Mouse (Mus musculus) urinary bladder, postnatal 25 days (tissue): Measurements from ENCODE around the gene Vamp1.
A peak's percentile ranks its signal among the peaks of the same experiment; 100 is the strongest.

Experiments
- DNase-seq: peaks from one replicate; pipeline ENCODE4 v3.0.0; 2022; ENCODE audit warnings: low spot score

Vamp1 gene

DNA sequence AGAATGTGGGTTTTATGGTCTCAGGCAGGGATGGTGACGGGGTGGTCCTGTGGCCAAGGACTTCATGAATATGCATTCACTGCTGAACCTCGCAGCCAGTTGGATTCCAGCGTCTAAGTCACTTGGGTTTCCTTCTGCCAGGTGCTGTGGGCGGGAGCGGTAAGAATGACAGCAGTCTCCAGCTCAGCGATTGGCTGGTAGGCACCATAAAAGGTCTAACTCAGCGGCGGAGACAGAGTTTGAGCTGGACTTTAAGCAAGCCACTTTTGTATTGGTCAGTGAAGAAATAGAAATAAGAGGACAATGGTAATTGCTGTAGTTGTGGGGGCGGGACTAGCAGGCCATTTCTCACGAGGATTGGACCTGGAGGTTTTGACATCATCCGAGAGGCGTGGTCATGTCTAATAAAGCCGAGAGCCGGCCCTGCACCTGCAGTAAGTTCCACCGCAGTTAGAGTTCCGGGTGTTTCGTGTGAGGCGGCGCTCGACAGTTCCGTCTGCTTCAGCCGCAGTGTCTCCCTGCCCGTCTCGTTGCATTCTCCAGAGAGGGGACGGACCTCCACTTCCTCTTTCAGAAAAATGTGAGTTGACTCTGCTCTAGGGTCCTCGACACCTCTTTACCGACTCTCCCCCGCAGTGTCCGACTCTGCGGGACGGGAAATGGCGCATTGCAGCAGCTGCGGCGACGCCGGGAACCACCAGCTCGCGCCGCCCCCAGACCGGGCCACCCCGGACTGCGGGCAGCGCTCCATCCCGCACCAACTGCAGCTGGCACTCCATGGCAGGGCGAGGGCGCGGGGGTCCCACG, at the start of gene Vamp1:
Gene Vamp1 (plus strand): TSS at position 404 of the 807 bp plus-strand sequence.
- DNase-seq: peak; percentile 84

DNA sequence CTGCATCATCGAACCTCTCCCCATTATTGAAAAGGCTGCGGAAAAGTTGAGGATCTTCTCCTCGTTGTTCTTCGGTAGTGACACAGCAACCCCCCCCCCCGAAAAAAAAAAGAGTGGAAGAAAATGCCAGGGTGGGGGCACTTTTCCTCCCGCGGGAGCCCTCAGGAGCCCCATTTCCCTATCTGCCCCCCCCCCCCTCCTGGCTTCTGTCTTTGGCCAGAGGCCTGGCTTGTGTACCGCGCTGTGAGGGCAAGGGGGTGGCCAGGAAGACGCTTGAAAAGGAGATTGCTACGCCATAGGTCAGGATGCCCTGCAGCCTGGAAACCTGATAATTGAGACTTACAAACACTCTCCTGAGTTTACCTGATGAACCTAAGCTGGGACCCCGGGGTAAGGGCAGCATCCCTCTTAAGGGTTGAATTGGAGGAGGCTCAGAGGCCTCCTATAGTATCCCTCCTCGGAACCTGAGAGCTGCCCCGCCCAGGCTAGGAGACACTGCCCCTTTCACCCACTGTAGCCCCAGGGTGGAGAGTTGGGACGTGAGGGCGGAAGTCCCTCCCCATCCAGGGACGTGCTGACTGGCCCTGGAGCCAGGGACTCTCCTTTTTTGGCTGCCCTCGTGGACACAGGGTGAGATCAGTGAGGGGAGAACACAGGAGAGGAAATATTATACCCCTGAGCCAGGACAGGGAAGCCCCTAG, 49.1 kb upstream of the Vamp1 start, which contains the start of gene Gapdh:
Gene Gapdh (minus strand): TSS at position 417 of the 701 bp plus-strand sequence.
- DNase-seq: peak; percentile 72

DNA sequence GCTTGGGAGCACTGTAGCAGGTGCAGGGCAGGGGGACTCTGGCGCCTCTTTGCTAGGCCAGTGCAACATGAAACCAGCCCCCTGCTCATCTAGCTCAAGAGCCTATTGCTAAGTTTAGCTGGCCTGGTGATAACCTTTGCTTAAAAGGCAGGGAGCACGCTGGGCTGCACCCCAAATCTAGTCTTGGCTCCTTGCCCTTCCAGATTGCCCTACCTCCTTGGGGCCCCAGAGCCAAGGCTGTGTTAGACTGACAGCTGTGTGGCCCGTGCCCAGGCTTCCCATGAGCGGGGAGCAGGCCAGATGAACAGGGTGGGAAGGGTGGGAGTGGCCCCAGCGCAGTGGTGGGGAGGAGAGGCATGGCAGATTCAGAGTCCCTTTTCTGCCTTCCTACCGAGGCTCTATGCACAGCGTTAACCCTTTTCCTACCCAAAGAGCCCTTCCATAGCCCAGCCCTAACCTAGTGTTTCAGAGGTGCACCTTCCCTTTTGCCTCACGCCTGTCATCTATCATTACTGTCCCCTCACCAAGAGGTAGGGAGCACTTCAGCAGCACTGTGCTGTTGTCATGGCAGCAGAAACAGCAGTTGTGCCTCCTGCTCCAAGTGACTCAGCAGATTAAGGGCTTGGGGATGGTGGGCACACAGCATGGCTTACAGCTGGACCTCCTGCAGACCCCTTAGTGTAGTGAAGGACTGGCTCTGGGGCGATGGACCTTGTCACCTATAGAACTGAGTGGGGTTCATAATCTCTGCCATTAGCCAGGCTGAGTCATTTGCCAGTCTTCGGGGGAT, 48.3 kb upstream of the Vamp1 start:
- peak; percentile 29 for DNase-seq

DNA sequence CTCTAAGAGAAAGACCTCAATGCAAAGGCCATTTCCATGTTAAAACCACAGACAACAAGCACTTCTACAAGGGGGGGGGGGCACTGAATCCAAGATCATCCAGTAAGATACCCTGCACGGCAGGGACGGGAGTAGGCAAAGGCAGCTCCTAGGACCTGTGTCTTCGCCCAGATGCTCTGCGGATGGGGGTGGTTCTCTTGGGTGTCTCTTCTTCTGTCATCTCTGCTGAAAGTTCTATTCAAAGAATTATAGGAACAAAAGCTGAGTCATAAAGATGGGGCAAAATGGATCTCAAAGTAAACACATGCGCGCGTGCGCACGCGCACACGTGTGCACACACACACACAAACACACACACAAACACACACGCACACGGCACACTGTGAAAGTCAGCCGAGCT, 47.3 kb upstream of the Vamp1 start:
- DNase-seq: no peak

DNA sequence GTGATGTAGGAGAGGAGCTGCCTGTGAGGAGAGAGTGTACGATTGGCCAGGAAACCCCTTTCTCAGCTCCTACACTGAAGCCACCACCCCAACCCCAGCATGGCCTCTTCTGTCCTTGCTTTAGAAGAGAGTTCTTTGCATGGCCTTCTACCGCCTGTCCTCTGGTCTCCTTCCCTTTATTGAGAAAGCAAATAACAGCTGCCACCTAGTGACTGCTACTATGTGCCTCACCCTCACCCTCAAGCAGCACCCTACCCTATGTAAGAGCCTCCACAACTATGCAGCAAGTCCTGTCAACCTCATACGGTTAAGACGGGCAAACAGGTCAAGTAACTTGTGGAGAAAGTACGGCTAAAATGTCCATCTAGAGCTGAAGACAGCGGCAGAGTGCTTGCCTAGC, 45.2 kb upstream of the Vamp1 start:
- no peak for DNase-seq

DNA sequence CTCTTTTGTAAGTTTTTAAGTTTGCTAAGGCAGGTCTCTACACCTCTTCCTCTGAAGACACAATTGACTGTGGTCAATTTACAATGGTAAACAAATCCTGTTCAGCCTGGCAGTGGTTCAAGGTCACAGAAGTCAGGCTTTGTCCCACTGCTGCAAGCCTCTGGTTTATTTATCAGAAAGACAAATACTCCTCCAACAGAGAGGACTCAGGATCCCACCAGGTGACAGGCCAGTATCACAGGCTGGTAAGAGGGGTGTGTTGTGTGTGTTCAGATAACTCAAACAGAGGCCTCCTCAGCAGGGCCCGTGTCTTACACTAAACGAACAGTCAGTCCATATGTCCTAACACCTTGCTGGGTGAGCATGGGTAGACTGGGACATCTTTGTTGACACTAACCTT, 42.9 kb upstream of the Vamp1 start:
- DNase-seq: no peak

DNA sequence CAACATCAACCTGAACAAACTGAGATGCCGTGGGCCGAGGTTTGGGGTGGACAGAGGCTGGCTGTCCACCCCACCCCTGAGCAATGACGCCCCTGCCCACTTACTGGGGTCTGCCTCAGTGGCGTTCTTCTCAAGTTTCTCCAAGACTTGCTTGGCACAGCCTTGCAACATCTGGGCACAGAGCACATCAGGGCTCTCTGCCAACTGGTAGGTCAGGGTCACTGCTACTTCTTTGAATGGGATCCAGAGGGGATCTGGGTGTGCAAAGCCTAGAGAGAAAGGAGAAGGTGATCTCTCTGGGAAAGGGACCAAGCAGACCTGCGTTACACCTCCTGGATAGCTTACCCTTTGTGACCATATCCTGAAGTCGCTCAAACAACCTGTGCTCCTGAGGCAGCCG, 42.1 kb upstream of the Vamp1 start:
- no peak for DNase-seq

DNA sequence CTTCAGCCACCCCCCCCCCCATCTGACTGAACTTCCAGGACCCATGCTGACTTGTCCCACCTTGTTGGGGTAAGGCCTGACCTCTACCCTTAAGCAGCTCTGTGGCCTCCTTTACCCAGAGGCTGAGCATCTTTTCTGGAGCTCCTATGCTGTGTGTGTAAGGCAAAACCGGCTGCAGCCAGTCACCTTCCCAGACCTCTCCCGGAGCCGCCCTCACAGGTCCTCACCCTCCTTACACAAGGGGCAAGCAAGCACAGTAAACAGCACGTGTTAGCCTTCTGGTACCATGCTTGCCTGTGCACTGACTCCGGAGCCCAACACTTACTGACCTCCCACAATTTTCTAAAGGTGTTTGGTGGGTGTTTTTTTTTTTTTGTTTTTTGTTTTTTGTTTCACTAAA, 39.9 kb upstream of the Vamp1 start:
- no peak for DNase-seq

DNA sequence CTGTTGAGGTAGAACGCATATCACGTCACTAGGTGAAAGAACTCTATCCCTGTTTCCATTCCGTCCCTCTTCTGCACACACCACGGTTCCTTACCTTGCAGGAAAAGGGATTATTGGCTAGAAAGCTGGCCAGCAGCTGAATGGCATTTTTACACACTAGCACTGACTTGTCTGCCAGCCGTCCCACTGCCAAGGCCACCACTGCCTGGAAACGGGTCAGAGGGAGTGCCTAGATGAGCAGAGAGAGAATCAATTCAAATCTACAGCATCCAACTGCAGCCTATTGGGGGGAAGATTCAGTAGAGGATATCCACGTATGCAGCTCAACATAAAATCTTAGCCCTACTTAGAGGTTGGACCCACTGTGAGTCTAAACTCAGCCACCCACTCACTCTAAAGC, 35.8 kb upstream of the Vamp1 start:
- DNase-seq: no peak

DNA sequence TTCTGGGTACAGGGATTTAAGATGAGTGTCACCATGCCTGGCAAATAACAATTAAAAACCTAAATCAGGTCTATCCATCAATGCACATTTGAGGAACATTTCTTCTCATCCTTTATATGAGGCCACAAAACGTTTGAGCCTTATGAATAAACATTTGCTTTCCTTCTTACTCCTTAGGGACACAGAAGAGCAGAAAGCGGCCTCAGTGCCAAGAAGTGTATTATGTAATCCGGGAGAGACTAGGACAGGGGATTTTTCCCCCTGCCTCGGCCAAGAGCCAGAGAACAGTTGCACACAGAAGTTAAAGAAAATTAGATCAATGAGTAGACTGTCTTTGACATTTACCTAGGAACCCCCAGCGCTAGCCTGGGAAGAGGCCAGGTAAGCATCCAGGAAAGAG, 33.2 kb upstream of the Vamp1 start:
- no peak for DNase-seq

DNA sequence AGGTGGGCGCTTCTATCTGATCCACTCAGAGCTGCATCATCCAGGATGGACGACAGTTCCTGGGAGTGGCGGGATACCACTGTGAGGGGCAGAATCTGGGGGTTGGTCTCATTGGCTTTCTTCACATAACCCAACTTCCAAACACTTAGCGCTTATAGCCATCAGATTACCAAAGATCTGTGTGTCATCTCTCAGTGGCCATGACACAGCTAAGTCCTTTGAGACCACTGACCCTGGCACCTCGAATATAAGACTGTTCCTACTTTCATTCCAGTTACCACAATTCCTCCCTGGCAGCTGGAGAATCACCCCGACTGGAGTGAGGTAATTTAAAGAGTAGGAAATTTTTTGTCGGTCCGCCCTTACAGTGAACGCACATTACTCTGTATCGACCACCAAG, 29.1 kb upstream of the Vamp1 start:
- DNase-seq: no peak

DNA sequence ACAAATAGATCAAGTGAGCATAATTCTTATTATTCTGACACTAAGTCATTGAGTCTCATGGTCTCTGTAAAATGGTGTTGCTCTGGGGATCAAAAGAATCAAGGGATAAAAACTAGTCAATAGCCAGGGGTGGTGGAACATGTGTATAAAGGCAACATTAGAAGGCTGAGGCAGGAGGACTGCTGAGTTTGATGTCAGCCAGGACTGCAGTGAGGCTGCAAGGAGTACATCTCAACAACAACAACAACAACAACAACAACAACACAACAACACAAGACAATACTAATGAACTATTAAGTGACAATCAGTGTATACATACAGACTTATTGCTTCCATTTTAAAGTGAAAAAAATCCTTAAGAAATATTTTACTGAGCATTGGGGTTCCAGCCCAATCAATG, 24.5 kb upstream of the Vamp1 start:
- DNase-seq: no peak

DNA sequence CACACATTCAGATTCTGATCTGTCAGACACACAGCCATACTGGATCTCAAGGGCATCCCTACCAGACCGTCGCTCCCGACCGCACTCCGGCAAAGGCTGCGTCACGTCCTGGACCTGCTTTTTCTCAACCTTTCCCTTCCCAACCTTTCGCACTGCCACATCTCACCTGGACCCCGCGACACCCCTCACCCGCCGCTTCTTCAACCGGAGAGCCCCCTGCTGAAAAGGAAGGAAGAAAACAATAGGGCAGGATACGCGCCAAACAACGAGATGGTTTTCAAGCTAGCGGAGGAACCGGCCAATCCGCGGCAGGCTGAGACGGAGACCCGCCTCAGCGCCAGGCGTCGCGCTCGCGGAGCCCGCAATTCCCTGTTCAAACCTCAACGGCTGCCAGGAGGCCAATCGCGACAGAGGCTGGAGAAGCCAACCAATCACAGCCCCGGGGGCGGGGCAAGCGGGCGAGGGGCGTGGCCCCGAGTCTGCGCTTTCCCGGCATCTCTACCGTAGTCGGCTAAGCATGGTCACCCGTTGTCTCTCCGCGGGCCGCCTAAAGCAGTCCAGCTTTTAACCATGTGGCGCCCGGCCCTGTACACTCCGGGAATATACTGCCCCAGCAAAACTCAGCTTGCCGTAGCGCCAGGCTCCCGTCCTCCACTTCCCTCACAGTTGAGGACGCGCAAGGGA, 23.9 kb upstream of the Vamp1 start, which contains the start of the genes Ncapd2 and Mrpl51:
Gene Ncapd2 (minus strand): TSS at position 370 of the 684 bp plus-strand sequence.
Gene Mrpl51 (plus strand): TSS at position 470 of the 684 bp plus-strand sequence.
- peak; percentile 95 for DNase-seq

DNA sequence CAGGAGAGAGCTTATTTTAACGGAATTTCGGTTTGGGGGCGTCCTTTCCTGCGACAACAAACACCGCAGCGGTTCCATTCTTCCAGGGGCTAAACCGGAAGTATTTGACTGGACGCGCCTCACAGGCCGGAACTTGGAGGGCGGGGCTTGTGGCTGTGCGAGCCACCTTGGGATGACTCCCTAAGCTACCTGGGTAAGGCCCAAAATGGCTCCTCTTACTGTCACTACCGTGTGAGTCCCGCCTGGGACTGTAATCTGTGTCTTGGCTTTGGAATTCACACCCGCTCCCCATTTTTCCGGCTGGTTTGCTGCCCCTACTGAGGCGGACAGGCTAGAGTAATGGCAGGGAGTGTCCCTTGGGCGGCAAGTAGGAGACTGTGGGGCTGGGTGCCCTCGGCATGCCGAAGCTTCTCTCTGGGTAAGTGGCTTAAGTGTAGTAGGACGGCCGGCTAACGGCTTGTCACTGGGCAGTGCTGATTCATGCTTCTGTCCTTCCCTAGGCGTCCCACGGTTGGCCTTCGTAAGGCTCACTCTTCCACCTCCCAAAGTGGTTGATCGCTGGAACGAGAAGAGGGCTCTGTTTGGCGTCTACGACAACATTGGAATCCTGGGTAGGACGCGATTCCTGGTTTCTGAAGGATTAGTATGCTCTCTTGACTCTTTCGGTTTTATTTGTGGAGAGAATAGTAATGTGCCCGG, 23.2 kb upstream of the Vamp1 start:
- peak; percentile 89 for DNase-seq

DNA sequence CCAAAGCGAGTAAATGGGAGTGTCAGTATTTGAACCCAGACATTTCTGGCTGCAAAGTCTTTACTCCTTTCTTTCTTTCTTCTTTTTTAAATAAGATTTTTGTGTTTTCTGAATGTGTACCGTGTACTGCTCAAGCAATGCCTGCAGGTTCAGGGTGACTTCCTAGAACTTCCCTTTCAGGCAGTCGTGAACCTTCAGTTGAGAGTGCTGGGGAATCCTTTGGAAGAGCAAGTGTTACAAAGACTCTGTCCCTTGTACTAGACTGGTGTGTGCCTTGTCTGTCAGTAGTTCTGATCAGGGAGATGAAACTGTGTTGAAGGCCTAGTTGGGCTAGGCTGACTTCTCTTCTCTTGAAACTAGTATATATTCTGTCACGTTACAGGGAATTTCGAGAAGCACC, 22.5 kb upstream of the Vamp1 start:
- DNase-seq: no peak

DNA sequence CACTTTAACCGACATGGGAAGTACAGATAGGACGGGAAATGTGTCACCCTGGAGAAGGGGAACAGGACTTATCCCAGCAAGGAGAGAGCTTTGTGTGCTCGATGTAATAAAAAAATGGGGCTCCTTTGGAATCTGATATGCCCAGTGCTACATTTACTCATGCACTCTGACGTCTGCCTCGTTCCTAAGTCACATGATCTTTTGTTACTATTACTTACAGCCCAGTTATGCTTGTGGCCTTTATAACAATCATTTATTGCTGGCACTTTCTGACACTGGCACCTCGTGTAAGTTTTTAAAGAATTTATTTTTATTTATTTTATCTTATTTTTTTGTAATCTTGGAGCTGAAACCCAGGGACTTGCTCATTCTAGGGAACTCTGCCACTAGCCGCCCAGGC, 22.0 kb upstream of the Vamp1 start:
- DNase-seq: no peak

DNA sequence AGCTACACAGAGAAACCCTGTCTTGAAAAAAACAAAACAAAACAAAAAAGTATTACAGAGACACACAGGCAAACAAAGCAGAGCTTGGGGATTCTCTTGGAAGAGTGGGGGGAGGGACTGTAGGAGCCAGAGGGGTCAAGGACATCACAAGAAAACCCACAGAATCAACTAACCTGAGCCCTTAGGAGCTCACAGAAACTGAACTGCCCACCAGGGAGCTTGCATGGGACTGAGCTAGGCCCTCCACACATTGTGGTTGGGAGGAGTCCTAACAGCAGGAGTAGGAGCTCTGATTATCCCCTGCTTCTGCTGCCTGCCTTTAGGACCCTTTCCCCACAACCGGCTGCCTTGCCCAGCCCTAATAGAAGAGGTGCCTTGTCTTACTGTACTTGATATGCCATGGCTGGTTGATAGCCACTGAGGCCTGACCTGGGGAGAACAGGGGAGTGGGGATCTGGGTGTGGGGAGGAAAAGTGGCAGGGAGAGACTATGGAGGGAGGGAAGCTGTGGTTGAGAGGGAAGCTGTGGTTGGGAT, 19.7 kb upstream of the Vamp1 start:
- no peak for DNase-seq

DNA sequence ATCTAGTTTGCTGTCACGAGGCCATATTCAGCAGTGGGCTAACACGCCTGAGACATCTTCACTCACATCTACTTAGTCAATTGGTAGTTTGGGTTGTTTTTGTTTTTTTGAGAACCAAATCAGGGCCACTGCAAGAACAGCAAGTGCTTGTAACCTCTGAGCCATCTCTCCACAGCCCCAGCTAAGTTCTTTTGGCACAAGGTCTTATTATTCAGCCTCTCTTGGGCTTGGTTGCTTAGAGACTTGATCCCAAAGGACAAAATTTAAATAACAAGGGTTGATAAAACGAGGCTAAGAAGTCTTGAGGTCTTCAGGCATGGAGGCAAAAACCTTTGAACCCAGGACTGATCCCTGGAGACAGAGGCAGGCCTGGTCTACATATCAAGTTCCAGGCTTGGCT, 19.1 kb upstream of the Vamp1 start:
- no peak for DNase-seq

DNA sequence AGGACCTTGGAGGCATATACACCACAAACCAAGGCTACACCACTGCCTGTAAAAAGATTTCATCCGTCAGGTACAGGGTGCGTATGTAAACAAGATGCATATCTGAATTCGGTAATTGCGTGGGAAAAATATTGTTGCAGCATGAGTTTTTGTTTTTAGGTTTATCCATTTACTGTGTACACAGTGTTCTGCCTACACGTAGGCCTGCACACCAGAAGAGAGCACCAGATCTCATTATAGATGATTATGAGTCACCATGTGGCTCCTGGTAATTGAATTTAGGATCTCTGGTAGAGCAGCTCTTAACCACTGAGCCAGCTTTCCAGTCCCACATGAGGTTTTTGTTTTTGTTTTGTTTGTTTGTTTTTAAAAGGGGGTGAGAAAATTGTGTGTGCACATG, 18.2 kb upstream of the Vamp1 start:
- no peak for DNase-seq

DNA sequence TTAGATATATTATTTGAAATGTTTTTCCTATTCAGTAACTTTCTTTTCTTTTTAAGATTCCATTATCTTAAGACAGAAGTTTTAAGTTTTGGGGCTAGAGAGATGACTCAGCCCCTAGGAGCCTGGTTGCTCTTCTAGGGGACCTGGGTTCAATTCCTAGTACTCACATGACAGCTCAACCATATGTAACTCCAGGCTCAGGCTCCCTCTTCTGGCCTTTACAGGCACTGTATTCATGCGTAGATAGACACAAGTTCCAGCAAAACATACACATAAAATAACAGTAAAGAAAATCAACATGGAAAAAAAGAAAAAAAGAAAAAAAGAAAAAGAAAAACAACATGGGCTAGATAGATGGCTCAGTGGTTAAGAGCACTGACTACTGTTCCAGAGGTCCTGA, 4.9 kb upstream of the Vamp1 start:
- no peak for DNase-seq

DNA sequence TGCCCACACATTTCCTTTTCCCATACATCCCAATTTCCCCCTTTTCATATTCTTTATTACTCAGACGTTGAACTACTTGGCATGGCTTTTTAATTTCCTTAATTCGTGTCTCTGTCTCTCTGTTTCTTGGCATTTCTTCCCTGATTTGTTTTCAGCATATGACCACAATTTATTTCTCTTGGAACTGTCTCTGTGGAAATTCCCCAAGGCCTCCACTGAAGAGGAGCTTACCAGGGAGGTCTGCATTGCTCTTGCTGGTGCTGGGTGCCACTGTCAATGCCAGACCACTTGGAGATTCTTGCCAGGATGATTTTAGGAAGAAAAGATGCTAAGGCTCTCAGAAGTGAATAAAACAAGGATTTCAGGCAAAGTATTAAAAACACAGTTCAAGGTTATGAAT, 2.7 kb upstream of the Vamp1 start:
- DNase-seq: no peak
